Comparison of ENCODE assay signal across 8 mouse cellular contexts in genomic region chr11:31713116-31713515, GRCm38 (mm10). TPM values are rescaled to one million over a fixed set of nuclear protein-coding genes. Genes with fewer than 3 reads are reported as not detected.
A peak's percentile ranks its signal among the peaks of the same experiment; 100 is the strongest.
DNase-seq lines count a peak whose midpoint lies in the region; ATAC-seq and TF ChIP-seq lines count a peak whose summit lies in the region.

No protein-coding gene starts in this region.

- H3K27me3 ChIP-seq in hindbrain, embryonic 10.5 days (ENCODE audit: insufficient read depth, poor library complexity, severe bottlenecking), result no peaks in the 10 kb centered on the region

- no peak overlapping the region for H3K4me3 ChIP-seq in hindbrain, embryonic 10.5 days
- no peak overlapping the region for H3K4me3 ChIP-seq in olfactory bulb, adult 2 months (ENCODE audit: insufficient read depth, low read depth, low read length)

- no peak for DNase-seq in frontal cortex, postnatal 10 days (ENCODE audit: low spot score in 2 of 2)
- DNase-seq in lung, postnatal 10 days, result peak; percentile 42
- DNase-seq in lung, postnatal 25 days (ENCODE audit: low spot score), result no peak
- no peak for DNase-seq in hindbrain, embryonic 10.5 days (ENCODE audit: low spot score)
- no peak for DNase-seq in urinary bladder, adult 18-20 months (ENCODE audit: low spot score in 2 of 2)
- no peak for DNase-seq in thymus, postnatal 0 days (ENCODE audit: low spot score)

- no peaks in the 10 kb centered on the region for H3K36me3 ChIP-seq in hindbrain, embryonic 10.5 days

- TF ChIP-seq CTCF in olfactory bulb, adult 2 months (IDR thresholded peaks at IDR 0.05; ENCODE audit: insufficient read depth, low read depth, low read length), result no peak

- ATAC-seq in frontal cortex, adult (ENCODE audit: low TSS enrichment), result peak; percentile 45

- WGBS in hindbrain, embryonic 10.5 days, result 34% methylated on average over 8 of the region's 8 CpGs
- 57% methylated on average over 8 of the region's 8 CpGs for WGBS in olfactory bulb, adult 2 months

- TF ChIP-seq POLR2A in olfactory bulb, adult 2 months (IDR thresholded peaks at IDR 0.05; ENCODE audit: insufficient read depth, low read depth, low read length), result no peak

- peaks cover 24% of the 10 kb centered on the region for H3K4me1 ChIP-seq in hindbrain, embryonic 10.5 days (replicated peaks)
- peaks cover 18% of the 10 kb centered on the region for H3K4me1 ChIP-seq in olfactory bulb, adult 2 months (ENCODE audit: control insufficient read depth, insufficient read depth, low read length)

- no peaks in the 10 kb centered on the region for H3K9me3 ChIP-seq in hindbrain, embryonic 10.5 days

- H3K27ac ChIP-seq in hindbrain, embryonic 10.5 days, result peak overlapping the region; percentile 81
- peak overlapping the region; percentile 92 for H3K27ac ChIP-seq in olfactory bulb, adult 2 months (ENCODE audit: insufficient read depth, low read depth, low read length)

RNA-seq across cellular contexts. Expression of gene Bod1, which starts 41.4 kb away (rescaled TPM):
- polyA plus RNA-seq in hindbrain, embryonic 10.5 days (2016; fragmentation: Nextera tagmentation; extraction: Ambion mirVana), result 123 and 136 TPM in 2 replicates
- not detected in 2 replicates for polyA plus RNA-seq in olfactory bulb, adult 2 months (2012; ENCODE audit: insufficient read depth, insufficient read length, low replicate concordance, missing spikeins)
- polyA plus RNA-seq in thymus, postnatal 0 days (2015; fragmentation: Nextera tagmentation; extraction: Ambion mirVana), result 36.8 and 39.5 TPM in 2 replicates

Comparison
In these comparisons a context has a peak if more than half of its experiments do, and no peak if none do; other contexts are left out.
1. RNA of gene Bod1, which starts 41.4 kb away (polyA plus RNA-seq): 123 to 136 TPM in hindbrain, embryonic 10.5 days and 36.8 to 39.5 TPM in thymus, postnatal 0 days; not detected in olfactory bulb, adult 2 months; every median in the first group is over 10 times any median in the second.